Mouse (Mus musculus) neural tube, embryonic 15.5 days (tissue): ENCODE data around the gene Pnmt. TPM values are rescaled to one million over a fixed set of nuclear protein-coding genes. Genes with fewer than 3 reads are reported as not detected.

Source experiments
- ATAC-seq: fragments of 200-750 bp; cut with Nextera tagmentation; 2 replicates; pipeline ENCODE4 v1.8.0; 2017; ENCODE audit warnings: mild to moderate bottlenecking, moderate TSS enrichment, moderate library complexity; ENCODE audit not compliant: low FRiP score
- H3K27ac ChIP-seq: fragments of 300-500 bp; sonication (generic); replicated peaks from 2 replicates; pipeline ENCODE4 v1.5.1; 2015; ENCODE audit warnings: mild to moderate bottlenecking, inconsistent platforms
- H3K27me3 ChIP-seq: fragments of 300-500 bp; sonication (generic); replicated peaks from 2 replicates; pipeline ENCODE4 v1.6.1; 2015; ENCODE audit warnings: inconsistent platforms
- H3K36me3 ChIP-seq: fragments of 300-500 bp; sonication (generic); 2 replicates; pipeline ENCODE4 v1.6.1; 2015; ENCODE audit warnings: inconsistent platforms
- H3K4me1 ChIP-seq: fragments of 300-500 bp; sonication (generic); 2 replicates; pipeline ENCODE4 v1.6.1; 2015; ENCODE audit warnings: inconsistent platforms
- H3K4me2 ChIP-seq: fragments of 300-500 bp; sonication (generic); 2 replicates; pipeline ENCODE4 v1.6.1; 2015; ENCODE audit warnings: inconsistent platforms, mild to moderate bottlenecking, moderate library complexity
- H3K4me3 ChIP-seq: fragments of 300-500 bp; sonication (generic); replicated peaks from 2 replicates; pipeline ENCODE4 v1.5.1; 2015; ENCODE audit warnings: mild to moderate bottlenecking, inconsistent platforms
- H3K9ac ChIP-seq: fragments of 300-500 bp; sonication (generic); replicated peaks from 2 replicates; pipeline ENCODE4 v1.6.1; 2015; ENCODE audit warnings: mild to moderate bottlenecking, inconsistent platforms
- H3K9me3 ChIP-seq: fragments of 300-500 bp; sonication (generic); replicated peaks from 2 replicates; pipeline ENCODE4 v1.6.1; 2016; ENCODE audit warnings: inconsistent platforms
- WGBS: fragments of 180-500 bp; shearing (Covaris S2); methylation state at CpG from one replicate; pipeline ENCODE4 v1.1.7; 2015; ENCODE audit warnings: mixed read lengths; 5-methylcytosine and 5-hydroxymethylcytosine counted together
- polyA plus RNA-seq: library from polyadenylated mRNA; unstranded; fragments of >200 nt; fragmentation: Nextera tagmentation; extraction: Ambion mirVana; gene quantifications from 2 replicates; pipeline ENCODE4 v1.2.1, GENCODE M21; 2015

Pnmt gene
- polyA plus RNA-seq, 1 experiment from 2014 or later: 2.9 TPM

DNA sequence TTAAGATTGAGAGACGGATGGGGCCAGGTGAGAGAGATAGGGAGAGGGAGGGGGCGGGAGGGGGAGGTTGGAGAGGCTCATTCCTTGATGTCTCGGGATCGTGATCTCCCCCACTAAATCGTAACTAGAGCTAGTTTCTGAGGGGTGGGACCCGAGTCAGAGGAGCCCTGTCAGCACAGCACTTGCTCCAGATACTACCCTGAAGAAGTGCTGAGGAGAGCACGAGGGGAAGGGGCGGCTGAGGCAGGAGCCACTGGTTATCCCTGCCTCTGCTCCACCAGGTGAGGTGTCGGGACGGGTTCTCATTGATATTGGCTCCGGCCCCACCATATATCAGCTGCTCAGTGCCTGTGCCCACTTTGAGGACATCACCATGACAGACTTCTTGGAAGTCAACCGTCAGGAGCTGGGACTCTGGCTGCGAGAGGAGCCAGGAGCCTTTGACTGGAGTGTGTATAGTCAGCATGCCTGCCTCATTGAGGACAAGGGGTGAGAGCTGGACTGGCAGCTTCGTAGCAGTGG is 867 bp downstream of the Pnmt start:
- no peaks in the 10 kb centered on the region for H3K36me3 ChIP-seq
- H3K4me2 ChIP-seq: peak overlapping the region; percentile 35; the same call in 1 of the 2 replicates
- H3K27me3 ChIP-seq: peaks cover 67% of the 10 kb centered on the region
- 58% methylated on average over 14 of the region's 14 CpGs for WGBS
- H3K27ac ChIP-seq: no peak overlapping the region
- H3K9me3 ChIP-seq: no peaks in the 10 kb centered on the region
- no peak overlapping the region; the same call in 1 of the 2 replicates for H3K9ac ChIP-seq
- no peak overlapping the region for H3K4me3 ChIP-seq
- H3K4me1 ChIP-seq: peaks cover 9% of the 10 kb centered on the region; the same call in 1 of the 2 replicates
- no peak for ATAC-seq

DNA sequence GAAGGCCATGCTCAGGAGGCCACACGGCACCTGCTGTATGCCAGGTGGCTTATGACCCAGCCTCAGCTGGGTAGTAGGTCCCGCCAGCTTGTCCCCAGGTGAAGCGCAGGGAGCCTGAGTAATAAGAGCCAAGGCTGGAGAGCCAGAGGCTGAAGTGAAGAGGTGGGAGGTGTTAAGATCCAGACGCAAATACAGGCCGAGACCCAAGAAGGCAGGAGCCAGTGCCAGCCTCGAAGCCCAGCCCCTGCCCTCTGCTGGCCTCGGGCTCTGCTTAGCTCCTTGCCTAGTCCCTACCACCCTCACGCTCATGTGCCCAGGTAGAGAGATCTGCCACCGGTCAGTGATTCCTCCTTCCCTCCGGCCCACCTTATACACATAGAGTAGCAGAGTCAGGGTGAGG is 2.0 kb downstream of the Pnmt start:
- Histone ChIP-seq H3K4me1 (peaks cover 9% of the 10 kb centered on the region; the same call in 1 of the 2 replicates), H3K27ac (no peak overlapping the region), H3K4me2 (no peak overlapping the region), H3K36me3 (no peaks in the 10 kb centered on the region), H3K4me3 (no peak overlapping the region), H3K9me3 (no peaks in the 10 kb centered on the region), H3K27me3 (peaks cover 71% of the 10 kb centered on the region), H3K9ac (no peak overlapping the region)
- no peak for ATAC-seq
- 87% methylated on average over 10 of the region's 10 CpGs for WGBS

DNA sequence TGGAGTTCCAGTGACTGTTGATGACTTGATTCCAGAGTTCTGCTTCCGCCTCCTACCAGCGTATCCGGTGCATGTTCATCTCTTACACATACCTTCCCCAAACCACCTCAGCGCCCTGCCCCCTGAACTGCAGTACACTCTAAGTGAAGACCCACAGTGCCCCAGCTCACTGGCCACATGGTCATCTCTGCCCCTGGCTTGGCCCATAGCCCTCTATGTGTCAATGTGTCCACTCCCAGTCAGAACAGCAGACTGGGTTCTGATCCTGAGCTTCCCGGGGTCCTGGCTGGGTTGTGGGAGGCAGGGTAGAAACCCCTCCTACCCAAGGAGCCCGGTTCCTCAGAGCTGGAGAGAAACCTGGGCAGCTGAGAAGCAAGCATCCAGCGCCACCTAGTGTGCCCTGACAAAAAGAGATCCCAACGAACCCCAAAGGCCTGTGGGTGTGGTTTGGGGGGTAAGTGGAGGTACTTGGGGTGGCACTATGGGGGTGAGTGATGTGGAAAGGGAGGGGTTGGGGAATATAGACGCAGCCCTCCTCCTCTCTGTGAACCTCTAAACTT is 3.1 kb downstream of the Pnmt start:
- Histone ChIP-seq H3K4me1 (peaks cover 13% of the 10 kb centered on the region; the same call in 1 of the 2 replicates), H3K27me3 (peaks cover 71% of the 10 kb centered on the region), H3K27ac (no peak overlapping the region), H3K4me2 (no peak overlapping the region), H3K9me3 (no peaks in the 10 kb centered on the region), H3K4me3 (no peak overlapping the region), H3K9ac (no peak overlapping the region), H3K36me3 (no peaks in the 10 kb centered on the region)
- no peak for ATAC-seq
- 27% methylated on average over 9 of the region's 9 CpGs for WGBS

DNA sequence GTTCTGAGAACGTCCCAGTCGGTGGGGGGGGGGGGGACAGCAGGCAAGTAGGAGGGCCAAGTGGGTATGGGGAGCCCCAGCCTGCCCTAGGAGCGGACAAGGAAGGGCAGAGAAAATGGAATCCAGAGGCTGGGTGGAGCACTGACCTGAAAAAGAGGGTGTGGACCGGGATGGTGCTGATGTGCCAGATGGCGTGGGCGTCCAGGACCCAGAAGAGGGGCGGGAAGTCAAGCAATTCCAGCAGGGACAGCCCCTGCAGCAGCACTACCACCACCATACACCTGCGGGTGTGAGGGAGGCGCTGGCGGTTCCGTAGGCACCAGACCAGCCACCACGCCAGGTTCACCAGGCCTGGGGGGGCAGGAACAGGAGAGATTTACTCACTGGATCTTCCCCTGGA is 3.9 kb downstream of the Pnmt start:
- Histone ChIP-seq H3K4me1 (peaks cover 13% of the 10 kb centered on the region; the same call in 1 of the 2 replicates), H3K27ac (no peak overlapping the region), H3K4me3 (no peak overlapping the region), H3K4me2 (no peak overlapping the region), H3K27me3 (peaks cover 64% of the 10 kb centered on the region), H3K36me3 (no peaks in the 10 kb centered on the region), H3K9ac (no peak overlapping the region), H3K9me3 (no peaks in the 10 kb centered on the region)
- 79% methylated on average over 12 of the region's 12 CpGs for WGBS
- no peak for ATAC-seq

DNA sequence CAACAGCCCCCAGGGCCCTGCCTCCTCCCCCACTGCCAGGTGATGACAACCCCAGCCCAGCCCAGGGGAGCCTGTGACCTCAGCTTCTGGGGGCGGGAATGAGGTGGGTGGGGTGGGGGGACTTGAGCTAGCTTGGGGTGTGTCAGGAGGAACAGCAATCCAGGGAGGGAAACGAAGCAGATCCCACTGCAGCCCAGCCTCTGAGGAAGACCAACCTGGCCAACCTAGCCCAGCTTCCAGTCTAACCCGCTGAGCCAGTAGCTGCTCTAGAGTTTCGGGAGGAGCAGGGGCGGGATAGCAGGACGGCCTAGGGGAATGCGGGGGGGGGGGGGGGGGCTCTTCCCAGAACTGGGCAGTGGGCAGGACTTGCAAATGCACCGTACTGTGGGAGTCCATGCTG is 5.8 kb downstream of the Pnmt start:
- WGBS: 27% methylated on average over 8 of the region's 8 CpGs
- Histone ChIP-seq H3K9me3 (no peaks in the 10 kb centered on the region), H3K4me2 (no peak overlapping the region), H3K9ac (no peak overlapping the region), H3K4me1 (0 out of 2 replicates have a peak, but pooled peaks cover 7% of the 10 kb centered on the region), H3K4me3 (no peak overlapping the region), H3K27me3 (peaks cover 46% of the 10 kb centered on the region), H3K27ac (no peak overlapping the region), H3K36me3 (no peaks in the 10 kb centered on the region)
- ATAC-seq: no peak

DNA sequence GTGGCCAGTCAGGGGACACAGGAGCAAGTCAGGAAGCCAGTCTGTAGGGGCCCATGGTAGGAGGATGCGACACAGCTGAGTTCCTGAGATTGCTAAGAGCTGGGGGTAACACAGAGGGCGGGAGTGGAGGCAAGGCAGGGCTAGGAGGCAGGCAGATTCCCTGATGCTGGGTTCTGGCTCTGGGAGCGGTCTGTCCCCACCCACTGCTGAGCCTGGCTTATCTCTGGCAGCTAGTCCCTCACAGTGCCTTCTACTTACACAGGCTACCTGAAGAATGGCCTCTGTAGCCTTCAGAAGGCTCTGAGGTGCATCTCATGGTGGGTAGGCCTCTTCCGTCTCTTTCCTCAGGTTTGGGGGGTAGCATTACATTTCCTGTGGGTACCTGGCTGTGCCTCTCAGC is 6.4 kb downstream of the Pnmt start:
- H3K9me3 ChIP-seq: no peaks in the 10 kb centered on the region
- no peak overlapping the region for H3K4me2 ChIP-seq
- peaks cover 40% of the 10 kb centered on the region for H3K27me3 ChIP-seq

DNA sequence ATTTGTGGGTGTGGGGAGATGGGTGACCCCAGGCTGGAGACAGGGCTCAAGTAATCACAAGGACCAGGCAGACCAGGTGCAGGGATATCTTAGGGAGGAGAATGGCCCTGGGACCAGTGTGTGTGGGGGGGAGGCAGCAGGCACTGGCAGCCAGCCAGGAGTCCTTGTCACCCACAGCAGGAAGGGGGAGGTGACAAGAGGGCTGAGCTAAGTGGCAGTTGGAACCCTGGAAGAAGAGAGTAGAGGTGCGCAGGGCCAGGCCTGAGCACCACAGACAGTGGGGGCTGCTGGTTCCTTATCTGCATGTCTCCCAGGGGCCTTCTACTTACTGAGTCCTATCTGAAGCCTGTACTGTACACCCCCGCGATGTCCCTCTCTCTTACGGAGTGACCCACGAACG is 7.1 kb downstream of the Pnmt start:
- WGBS: 82% methylated on average over 6 of the region's 6 CpGs
- ATAC-seq: no peak

More for the DNA sequence above, 6.4 kb downstream of the Pnmt start:
- whole genome bisulfite sequencing: 69% methylated on average over 4 of the region's 4 CpGs
- no peaks in the 10 kb centered on the region for H3K36me3 ChIP-seq
- no peak for ATAC-seq
- H3K27ac ChIP-seq: no peak overlapping the region
- no peak overlapping the region for H3K4me3 ChIP-seq
- no peak overlapping the region for H3K9ac ChIP-seq
- H3K4me1 ChIP-seq: 0 out of 2 replicates have a peak, but pooled peaks cover 4% of the 10 kb centered on the region

DNA sequence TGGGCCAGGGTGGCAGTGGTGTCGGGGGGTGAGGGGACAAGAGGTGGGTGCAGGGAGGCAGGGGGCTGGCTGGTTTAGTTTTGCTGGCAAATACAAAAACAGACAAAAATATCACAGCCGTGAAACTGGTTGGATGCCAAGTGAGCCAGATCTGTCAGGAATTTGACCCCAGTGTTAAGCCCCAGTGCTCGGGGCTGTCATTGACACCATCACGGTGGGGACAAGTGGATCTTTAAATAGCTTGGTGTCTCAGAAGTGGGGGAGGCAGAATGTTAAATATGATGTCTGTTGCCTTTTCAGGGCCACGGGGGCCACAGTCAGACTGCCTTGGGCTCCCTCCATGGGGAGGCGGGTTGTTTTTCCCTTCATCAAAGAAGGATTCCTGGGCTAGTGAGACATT is 8.1 kb downstream of the Pnmt start:
- WGBS: 74% methylated on average over 6 of the region's 6 CpGs
- H3K4me3 ChIP-seq: no peak overlapping the region

More for the DNA sequence above, 7.1 kb downstream of the Pnmt start:
- Histone ChIP-seq H3K27me3 (peaks cover 33% of the 10 kb centered on the region), H3K9me3 (no peaks in the 10 kb centered on the region), H3K9ac (no peak overlapping the region), H3K4me2 (no peak overlapping the region), H3K27ac (no peak overlapping the region), H3K4me1 (0 out of 2 replicates have a peak, but pooled peaks cover 3% of the 10 kb centered on the region), H3K36me3 (no peaks in the 10 kb centered on the region), H3K4me3 (no peak overlapping the region)

DNA sequence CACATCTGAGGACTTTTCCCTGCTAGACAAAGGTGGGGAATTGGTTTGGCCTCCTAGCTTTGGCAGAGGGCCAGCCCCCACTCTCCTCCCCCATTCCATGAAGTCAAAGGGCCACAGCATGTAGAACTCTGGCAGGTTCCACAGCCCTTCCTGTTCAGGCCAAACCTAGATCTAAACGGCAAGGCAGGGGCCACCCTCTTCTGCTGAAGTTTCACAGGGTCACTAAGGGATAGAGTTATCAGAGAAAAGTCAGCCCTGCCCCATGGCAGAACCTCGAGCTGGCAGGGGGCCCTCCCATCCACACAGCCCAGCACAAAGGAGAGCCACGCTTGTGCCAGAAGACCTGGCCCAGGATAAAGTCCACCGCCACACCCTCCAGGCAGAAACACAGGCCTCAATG is 8.8 kb downstream of the Pnmt start:
- H3K27me3 ChIP-seq: peaks cover 22% of the 10 kb centered on the region
- no peaks in the 10 kb centered on the region for H3K36me3 ChIP-seq
- no peak overlapping the region for H3K4me3 ChIP-seq
- 50% methylated on average over 4 of the region's 4 CpGs for WGBS
- no peak overlapping the region for H3K27ac ChIP-seq
- H3K4me2 ChIP-seq: no peak overlapping the region
- ATAC-seq: no peak
- no peaks in the 10 kb centered on the region for H3K9me3 ChIP-seq
- no peak overlapping the region for H3K9ac ChIP-seq
- H3K4me1 ChIP-seq: peaks cover 9% of the 10 kb centered on the region

More for the DNA sequence above, 8.1 kb downstream of the Pnmt start:
- Histone ChIP-seq H3K9ac (no peak overlapping the region), H3K36me3 (no peaks in the 10 kb centered on the region), H3K4me2 (no peak overlapping the region), H3K4me1 (0 out of 2 replicates have a peak, but pooled peaks cover 3% of the 10 kb centered on the region), H3K9me3 (no peaks in the 10 kb centered on the region), H3K27me3 (peaks cover 24% of the 10 kb centered on the region), H3K27ac (no peak overlapping the region)
- no peak for ATAC-seq

DNA sequence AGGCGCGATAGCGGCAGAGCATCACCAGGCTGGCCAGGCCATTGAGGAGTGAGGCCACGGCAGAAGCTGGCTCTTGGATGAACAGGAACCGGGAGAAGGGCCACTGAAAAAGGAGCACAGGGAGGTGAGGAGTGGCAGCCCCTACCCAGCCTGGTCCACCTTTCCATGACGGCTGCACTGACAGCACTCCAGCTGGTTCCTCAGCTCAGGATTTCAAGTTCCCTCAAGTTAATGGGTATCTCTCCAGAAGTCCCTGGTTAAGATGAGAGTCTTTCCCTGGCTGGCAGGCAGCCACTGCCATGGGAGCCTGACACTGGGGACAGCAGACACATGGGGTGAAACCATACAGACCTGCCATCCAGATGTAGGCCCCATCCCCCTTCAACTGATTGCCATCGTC is 11.7 kb downstream of the Pnmt start:
- H3K9ac ChIP-seq: no peak overlapping the region
- no peak for ATAC-seq
- 91% methylated on average over 7 of the region's 7 CpGs for WGBS

DNA sequence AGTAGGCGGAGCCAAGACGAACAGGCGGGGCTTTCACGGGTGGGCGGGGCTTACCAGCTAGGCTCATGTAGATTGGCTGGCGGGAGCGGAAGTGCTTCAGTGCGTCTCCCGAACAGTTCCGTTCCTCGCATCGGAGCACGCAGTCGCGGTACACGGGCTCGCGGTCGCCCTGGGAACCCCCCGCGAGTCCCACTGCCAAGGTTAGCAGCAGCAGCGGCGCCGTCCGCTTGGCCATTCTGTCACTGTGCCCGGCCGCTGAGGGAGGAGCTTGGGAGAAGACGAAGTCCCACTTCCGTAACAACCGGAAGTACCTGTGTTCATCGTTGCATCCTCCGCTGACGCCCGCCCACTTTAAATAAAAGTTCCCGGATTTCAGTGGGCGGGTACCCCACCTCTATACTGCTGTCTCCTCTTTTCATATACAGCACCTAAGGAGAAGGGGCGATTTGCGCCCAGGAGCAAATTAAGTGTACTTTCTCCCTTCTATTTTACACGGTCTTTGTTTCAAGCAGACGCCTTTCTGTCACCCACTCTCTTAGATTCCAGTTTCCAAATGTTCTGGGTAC is 14.0 kb downstream of the Pnmt start, which contains the start of gene Pgap3:
Gene Pgap3 (minus strand): TSS at position 330 of the 566 bp plus-strand sequence.
- Histone ChIP-seq H3K27ac (peak within 1 kb of the TSS; percentile 97), H3K4me2 (peak within 1 kb of the TSS; percentile 81), H3K27me3 (peaks cover 8% of the 10 kb centered on the region; the same call in 1 of the 2 replicates), H3K4me1 (peaks cover 14% of the 10 kb centered on the region), H3K4me3 (peak within 1 kb of the TSS; percentile 79), H3K36me3 (no peaks in the 10 kb centered on the region), H3K9ac (peak within 1 kb of the TSS; percentile 71), H3K9me3 (no peaks in the 10 kb centered on the region)
- WGBS: under 1% methylated on average over 40 of the region's 40 CpGs
- ATAC-seq: peak; percentile 95

More for the DNA sequence above, 11.7 kb downstream of the Pnmt start:
- Histone ChIP-seq H3K4me2 (no peak overlapping the region), H3K4me3 (no peak overlapping the region), H3K27ac (no peak overlapping the region), H3K36me3 (no peaks in the 10 kb centered on the region), H3K27me3 (no peaks in the 10 kb centered on the region), H3K4me1 (peaks cover 17% of the 10 kb centered on the region), H3K9me3 (no peaks in the 10 kb centered on the region)

DNA sequence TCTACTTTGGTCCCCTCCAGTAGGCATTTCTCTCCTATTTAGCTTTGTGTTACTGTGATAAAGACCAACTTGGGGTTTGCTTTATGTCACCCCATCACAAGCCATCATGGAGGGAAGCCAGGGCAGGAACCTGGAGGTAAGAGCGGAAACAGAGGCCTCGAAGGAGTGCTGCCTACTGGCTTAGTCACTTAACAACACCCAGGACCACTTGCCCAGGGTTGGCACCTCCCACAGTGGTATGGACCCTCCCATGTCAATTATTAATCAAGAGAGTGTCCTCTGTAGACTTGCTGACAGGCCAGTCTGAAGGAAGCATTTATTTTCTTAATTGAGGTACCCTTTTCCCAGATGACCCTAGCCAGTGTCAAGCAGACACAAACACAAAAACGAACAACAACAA is 14.6 kb downstream of the Pnmt start:
- ATAC-seq: no peak
- Histone ChIP-seq H3K4me2 (peak overlapping the region; percentile 81), H3K9me3 (no peaks in the 10 kb centered on the region), H3K27ac (peak overlapping the region; percentile 97), H3K27me3 (peaks cover 8% of the 10 kb centered on the region; the same call in 1 of the 2 replicates), H3K4me3 (peak overlapping the region; percentile 79), H3K9ac (peak overlapping the region; percentile 71), H3K4me1 (peaks cover 14% of the 10 kb centered on the region), H3K36me3 (no peaks in the 10 kb centered on the region)
- WGBS: 49% methylated on average over 3 of the region's 3 CpGs
